Comparison of ENCODE assay signal across 18 mouse cellular contexts in the genomic region with DNA sequence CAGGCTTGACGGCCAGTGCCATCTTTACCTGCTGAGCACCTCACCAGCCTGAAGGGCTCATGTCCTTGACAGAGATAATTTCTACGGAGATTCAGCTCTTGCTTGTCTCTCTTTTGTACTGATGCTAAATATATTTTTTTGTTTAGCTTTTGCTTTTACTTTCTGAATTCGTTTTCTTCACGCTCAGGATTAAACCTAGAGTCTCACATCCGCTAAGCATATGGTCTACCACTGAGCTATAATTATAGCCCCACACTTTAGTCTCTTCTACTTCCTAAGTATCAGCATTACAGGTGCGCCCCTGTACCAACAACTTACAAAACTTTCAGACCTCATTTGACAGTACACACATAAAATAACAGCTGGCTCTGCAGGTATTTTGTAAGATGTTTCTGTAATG. TPM values are rescaled to one million over a fixed set of nuclear protein-coding genes. Genes with fewer than 3 reads are reported as not detected.
"Had no signal": no experiment of that assay in that cellular context is flagged by ENCODE, and none has a peak within 500 bp of the region (broad histone marks: within the 10 kb centered on the region; RNA-seq: fewer than 3 reads in every experiment).

No protein-coding gene starts in this region.

- H3K4me1 ChIP-seq: midbrain, embryonic 10.5 days; midbrain, embryonic 13.5 days; neural tube, embryonic 13.5 days had no signal

- DNase-seq: kidney, adult 2 months; kidney, postnatal 25 days; liver, embryonic 13.5 days; lung, adult 2 months; right cerebral cortex, adult 18-20 months; right cerebral cortex, postnatal 14 days; right cerebral cortex, postnatal 4 days; thymus, adult 2 months; thymus, postnatal 14 days; thymus, postnatal 4 days had no signal

- H3K9me3 ChIP-seq: liver, embryonic 13.5 days; midbrain, embryonic 10.5 days; midbrain, embryonic 13.5 days; neural tube, embryonic 13.5 days had no signal

- H3K27ac ChIP-seq: kidney, postnatal 0 days; liver, embryonic 13.5 days; macrophage; midbrain, embryonic 10.5 days; midbrain, embryonic 13.5 days; neural tube, embryonic 13.5 days; stomach, postnatal 0 days had no signal

- H3K4me3 ChIP-seq: liver, embryonic 13.5 days; midbrain, embryonic 10.5 days; midbrain, embryonic 13.5 days; myocyte; neural tube, embryonic 13.5 days had no signal

- H3K27me3 ChIP-seq: liver, embryonic 13.5 days; midbrain, embryonic 13.5 days; neural tube, embryonic 13.5 days had no signal

RNA-seq across cellular contexts. Expression of gene Casc1, which starts 24.6 kb away (rescaled TPM):
- polyA plus RNA-seq: liver, adult 2 months had no signal
